Mouse (Mus musculus) hindbrain, embryonic 11.5 days (tissue): ENCODE results near the gene Olfr800. TPM values are rescaled to one million over a fixed set of nuclear protein-coding genes. Genes with fewer than 3 reads are reported as not detected.
A peak's percentile ranks its signal among the peaks of the same experiment; 100 is the strongest.

Source experiments
- ATAC-seq: fragments of 200-750 bp; cut with Nextera tagmentation; 2 replicates; pipeline ENCODE4 v1.8.0; 2017; ENCODE audit warnings: mild to moderate bottlenecking, moderate TSS enrichment, moderate library complexity; ENCODE audit not compliant: low FRiP score
- DNase-seq: peaks from one replicate; pipeline ENCODE4 v3.0.0-alpha.2; 2015; ENCODE audit warnings: low spot score
- H3K27ac ChIP-seq: fragments of 300-500 bp; sonication (generic); 2 replicates; pipeline ENCODE4 v1.5.1; 2014; ENCODE audit warnings: mild to moderate bottlenecking, low read depth, low read length
- H3K27me3 ChIP-seq: fragments of 300-500 bp; sonication (generic); 2 replicates; pipeline ENCODE4 v1.6.1; 2014; ENCODE audit warnings: mild to moderate bottlenecking, low read length, moderate library complexity, mixed read lengths; ENCODE audit not compliant: control insufficient read depth, insufficient read depth
- H3K36me3 ChIP-seq: fragments of 300-500 bp; sonication (generic); 2 replicates; pipeline ENCODE4 v1.6.1; 2014; ENCODE audit warnings: mild to moderate bottlenecking, low read length, moderate library complexity, mixed read lengths; ENCODE audit not compliant: control insufficient read depth, insufficient read depth
- H3K4me1 ChIP-seq: fragments of 300-500 bp; sonication (generic); replicated peaks from 2 replicates; pipeline ENCODE4 v1.6.1; 2014; ENCODE audit warnings: low read length, mixed read lengths; ENCODE audit not compliant: control insufficient read depth, insufficient read depth
- H3K4me2 ChIP-seq: fragments of 300-500 bp; sonication (generic); replicated peaks from 2 replicates; pipeline ENCODE4 v1.6.1; 2014; ENCODE audit warnings: mild to moderate bottlenecking, low read depth, low read length
- H3K4me3 ChIP-seq: fragments of 300-500 bp; sonication (generic); 2 replicates; pipeline ENCODE4 v1.5.1; 2014; ENCODE audit warnings: low read depth, low read length
- H3K9ac ChIP-seq: fragments of 300-500 bp; sonication (generic); 2 replicates; pipeline ENCODE4 v1.6.1; 2014; ENCODE audit warnings: low read depth, low read length
- H3K9me3 ChIP-seq: fragments of 300-500 bp; sonication (generic); 2 replicates; pipeline ENCODE4 v1.6.1; 2016; ENCODE audit warnings: low read length; ENCODE audit not compliant: control insufficient read depth
- WGBS: fragments of 180-500 bp; shearing (Covaris S2); extraction: QIAGEN DNeasy Blood & Tissue Kit; methylation state at CpG from one replicate; pipeline ENCODE4 v1.1.7; 2014; 5-methylcytosine and 5-hydroxymethylcytosine counted together
- polyA plus RNA-seq: library from polyadenylated mRNA; unstranded; fragments of >200 nt; fragmentation: Nextera tagmentation; extraction: Ambion mirVana; gene quantifications from 2 replicates; pipeline ENCODE4 v1.2.1, GENCODE M21; 2014

The Olfr800 gene
- not detected in 2 replicates for polyA plus RNA-seq

DNA sequence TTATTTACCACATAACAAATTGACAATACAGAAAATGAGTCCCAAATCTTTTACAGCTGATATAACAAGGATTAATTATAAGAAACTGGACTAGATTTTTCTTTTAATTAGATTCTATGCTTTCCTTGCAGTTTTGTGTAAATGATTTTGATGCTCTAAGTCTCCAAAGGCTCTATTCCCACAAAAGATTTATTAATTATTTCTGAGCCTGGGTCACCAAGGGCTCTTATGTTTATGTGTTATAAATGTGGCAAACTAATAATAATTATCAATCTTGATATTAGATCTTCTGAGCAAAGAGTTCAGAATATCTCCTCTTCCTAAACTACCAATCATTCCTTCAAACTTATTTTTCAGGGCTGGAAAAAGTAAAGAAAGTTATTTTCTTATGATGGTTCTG is at the start of gene Olfr800:
Olfr800 (plus strand) TSS at position 301 of the 400 bp plus-strand sequence.
- DNase-seq (no peak), ATAC-seq (no peak)
- Histone ChIP-seq H3K36me3 (no peaks in the 10 kb centered on the region), H3K27me3 (no peaks in the 10 kb centered on the region), H3K9ac (no peak within 1 kb of the TSS), H3K4me2 (no peak within 1 kb of the TSS), H3K4me1 (no peaks in the 10 kb centered on the region), H3K4me3 (no peak within 1 kb of the TSS), H3K27ac (no peak within 1 kb of the TSS), H3K9me3 (no peaks in the 10 kb centered on the region)

DNA sequence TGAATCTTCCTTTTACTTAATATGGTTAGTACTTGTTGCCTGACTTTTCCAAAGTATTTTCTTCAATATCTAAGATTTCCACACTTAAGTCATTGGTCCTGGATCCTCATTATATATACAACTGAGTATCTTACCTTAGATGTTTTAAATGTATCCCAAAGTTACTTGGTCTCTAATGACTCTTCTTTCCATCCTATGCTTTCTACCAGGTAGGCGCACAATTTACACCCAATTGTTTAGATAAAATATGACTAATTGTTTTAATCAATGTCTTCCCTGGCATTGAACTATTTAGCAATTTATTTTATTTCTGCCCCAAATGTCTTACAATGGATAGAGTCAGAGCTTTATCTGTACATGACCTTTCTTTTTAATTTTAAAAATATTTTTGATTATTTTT is 45.0 kb upstream of the Olfr800 start, which contains the start of gene Olfr796:
Olfr796 (minus strand) TSS at position 101 of the 400 bp plus-strand sequence.
- Histone ChIP-seq H3K9ac (no peak within 1 kb of the TSS), H3K27ac (no peak within 1 kb of the TSS), H3K4me1 (no peaks in the 10 kb centered on the region), H3K36me3 (no peaks in the 10 kb centered on the region), H3K27me3 (no peaks in the 10 kb centered on the region), H3K4me3 (no peak within 1 kb of the TSS), H3K9me3 (no peaks in the 10 kb centered on the region), H3K4me2 (no peak within 1 kb of the TSS)
- ATAC-seq: no peak
- 96% methylated on average over 1 of the region's 1 CpGs for WGBS
- no peak for DNase-seq

DNA sequence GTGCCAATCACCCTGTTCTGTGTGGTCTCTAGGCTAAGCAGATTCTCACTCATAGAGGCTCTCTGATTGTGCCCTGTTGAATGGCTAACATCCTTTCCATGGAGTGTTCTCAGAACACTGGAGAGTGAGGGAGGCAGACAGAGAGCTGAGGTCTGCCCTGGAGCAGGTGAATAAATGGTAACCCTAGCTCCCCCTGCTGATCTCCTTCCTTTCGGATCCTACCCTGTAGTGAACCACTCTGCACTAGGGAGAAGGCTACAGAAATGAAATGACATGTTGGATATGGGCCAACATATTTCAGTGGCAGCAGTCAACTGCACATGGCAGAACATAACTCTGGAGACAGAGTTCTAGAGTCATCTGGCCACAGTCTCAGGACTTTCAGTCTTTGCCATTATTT is 35.8 kb upstream of the Olfr800 start:
- no peak for DNase-seq
- H3K9me3 ChIP-seq: no peaks in the 10 kb centered on the region
- H3K4me3 ChIP-seq: no peak overlapping the region
- H3K27me3 ChIP-seq: no peaks in the 10 kb centered on the region
- H3K27ac ChIP-seq: no peak overlapping the region
- no peak overlapping the region for H3K4me2 ChIP-seq
- WGBS: 28% methylated on average over 1 of the region's 1 CpGs
- no peaks in the 10 kb centered on the region for H3K36me3 ChIP-seq
- peak; percentile 27; the same call in 1 of the 2 replicates for ATAC-seq
- no peak overlapping the region for H3K9ac ChIP-seq
- H3K4me1 ChIP-seq: no peaks in the 10 kb centered on the region

- H3K27me3 ChIP-seq: no peaks in the 10 kb centered on the region
- no peak overlapping the region for H3K27ac ChIP-seq
- no peak for DNase-seq
- H3K4me2 ChIP-seq: no peak overlapping the region
- no peak overlapping the region for H3K4me3 ChIP-seq
- H3K9me3 ChIP-seq: no peaks in the 10 kb centered on the region
- no peak overlapping the region for H3K9ac ChIP-seq
- H3K36me3 ChIP-seq: no peaks in the 10 kb centered on the region
- no peaks in the 10 kb centered on the region for H3K4me1 ChIP-seq
- no peak for ATAC-seq
These were observed 34.2 kb upstream of the Olfr800 start for GRCm38 (mm10) chr10:129623251-129623650.

GRCm38 (mm10) chr10:129627834-129628233 is 29.7 kb upstream of the Olfr800 start, which contains the start of gene Olfr798:
Gene Olfr798, minus strand, starts transcription at chr10:129627934.
- ATAC-seq (no peak), DNase-seq (no peak)
- H3K4me3 ChIP-seq: no peak within 1 kb of the TSS
- no peak within 1 kb of the TSS for H3K27ac ChIP-seq
- no peak within 1 kb of the TSS for H3K9ac ChIP-seq
- H3K4me1 ChIP-seq: no peaks in the 10 kb centered on the region
- H3K36me3 ChIP-seq: no peaks in the 10 kb centered on the region
- no peak within 1 kb of the TSS for H3K4me2 ChIP-seq
- no peaks in the 10 kb centered on the region for H3K9me3 ChIP-seq
- 85% methylated on average over 1 of the region's 1 CpGs for WGBS
- no peaks in the 10 kb centered on the region for H3K27me3 ChIP-seq

DNA sequence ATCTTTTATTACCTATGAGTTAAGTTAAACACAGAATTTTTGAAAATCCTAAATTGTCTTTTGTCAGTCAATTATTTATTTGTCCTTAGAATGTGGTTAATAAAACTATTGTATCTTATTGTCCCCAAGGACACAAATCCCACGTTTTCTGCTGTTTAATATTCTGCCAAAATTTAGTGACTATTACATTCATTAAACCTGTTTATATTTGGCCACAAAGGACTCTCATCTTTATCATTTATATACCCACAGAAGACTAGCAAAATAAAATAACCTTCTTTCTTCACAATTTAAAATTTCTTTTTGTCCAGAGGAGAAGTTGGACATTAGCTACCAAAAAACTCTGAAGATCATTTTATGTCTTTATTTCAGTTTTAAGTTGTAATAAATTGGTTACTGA is 20.3 kb upstream of the Olfr800 start, which contains the start of gene Olfr799:
Olfr799 (plus strand) TSS at position 301 of the 400 bp plus-strand sequence.
- H3K27me3 ChIP-seq: no peaks in the 10 kb centered on the region
- H3K4me2 ChIP-seq: no peak within 1 kb of the TSS
- H3K9me3 ChIP-seq: no peaks in the 10 kb centered on the region
- no peak within 1 kb of the TSS for H3K4me3 ChIP-seq
- H3K4me1 ChIP-seq: no peaks in the 10 kb centered on the region
- DNase-seq: no peak
- 36% methylated on average over 1 of the region's 1 CpGs for WGBS
- no peak for ATAC-seq
- H3K27ac ChIP-seq: no peak within 1 kb of the TSS
- no peaks in the 10 kb centered on the region for H3K36me3 ChIP-seq
- H3K9ac ChIP-seq: no peak within 1 kb of the TSS

DNA sequence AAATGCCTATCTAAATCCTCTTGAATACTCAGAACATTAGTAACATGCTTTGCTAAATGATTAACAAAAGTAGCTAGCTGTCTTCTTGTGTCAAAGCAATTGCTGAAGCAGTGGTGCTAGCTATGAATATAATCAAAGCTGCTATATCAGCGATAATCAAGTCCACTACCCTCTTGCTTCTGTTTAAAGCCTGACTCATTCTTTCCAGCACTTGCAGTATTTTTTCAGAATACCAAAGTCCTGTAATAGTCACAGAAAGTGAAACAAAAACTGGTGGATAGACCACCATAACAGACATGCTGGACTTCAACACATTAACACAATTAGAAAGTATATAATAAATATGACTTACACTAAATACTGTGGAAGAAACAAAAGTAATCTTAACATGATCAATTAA is 5.7 kb upstream of the Olfr800 start:
- WGBS: 85% methylated on average over 1 of the region's 1 CpGs
- no peak overlapping the region for H3K4me2 ChIP-seq
- H3K4me1 ChIP-seq: no peaks in the 10 kb centered on the region
- no peak overlapping the region for H3K4me3 ChIP-seq
- H3K9me3 ChIP-seq: no peaks in the 10 kb centered on the region
- H3K36me3 ChIP-seq: no peaks in the 10 kb centered on the region
- H3K9ac ChIP-seq: no peak overlapping the region
- ATAC-seq (no peak), DNase-seq (no peak)
- H3K27me3 ChIP-seq: no peaks in the 10 kb centered on the region
- H3K27ac ChIP-seq: no peak overlapping the region

DNA sequence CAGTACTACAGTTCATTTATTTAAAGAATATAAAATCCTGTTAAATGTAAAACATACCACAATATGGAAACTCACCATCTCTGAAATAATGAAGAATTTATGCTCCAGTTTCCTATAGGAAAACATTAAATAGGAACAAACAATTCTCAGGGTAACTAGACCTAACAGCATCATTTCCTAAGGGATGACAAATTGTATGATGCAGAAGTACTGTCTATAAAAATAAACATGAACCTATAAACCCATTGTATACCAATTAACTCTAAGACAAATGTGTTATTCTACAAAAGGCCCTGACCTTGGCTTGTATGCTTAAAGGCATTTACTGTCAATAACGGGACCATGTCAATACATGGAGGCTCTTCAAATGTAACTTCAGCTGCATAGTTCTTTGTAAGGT is 16.3 kb downstream of the Olfr800 start, which contains the start of gene Olfr801:
Olfr801 (minus strand) TSS at position 101 of the 400 bp plus-strand sequence.
- WGBS: 84% methylated on average over 1 of the region's 1 CpGs
- Histone ChIP-seq H3K4me3 (no peak within 1 kb of the TSS), H3K4me1 (no peaks in the 10 kb centered on the region), H3K4me2 (no peak within 1 kb of the TSS), H3K36me3 (no peaks in the 10 kb centered on the region), H3K9me3 (no peaks in the 10 kb centered on the region), H3K9ac (no peak within 1 kb of the TSS), H3K27me3 (no peaks in the 10 kb centered on the region), H3K27ac (no peak within 1 kb of the TSS)
- ATAC-seq (no peak), DNase-seq (no peak)

GRCm38 (mm10) chr10:129688069-129688468 is 30.6 kb downstream of the Olfr800 start, which contains the start of gene Olfr802:
Gene Olfr802, minus strand, starts transcription at chr10:129688169.
- no peaks in the 10 kb centered on the region for H3K4me1 ChIP-seq
- no peaks in the 10 kb centered on the region for H3K9me3 ChIP-seq
- no peak for ATAC-seq
- no peak within 1 kb of the TSS for H3K4me2 ChIP-seq
- no peak within 1 kb of the TSS for H3K4me3 ChIP-seq
- DNase-seq: no peak
- no peak within 1 kb of the TSS for H3K9ac ChIP-seq
- H3K27me3 ChIP-seq: no peaks in the 10 kb centered on the region
- no peak within 1 kb of the TSS for H3K27ac ChIP-seq
- H3K36me3 ChIP-seq: no peaks in the 10 kb centered on the region
- WGBS: 68% methylated on average over 1 of the region's 1 CpGs
